Mouse (Mus musculus): ENCODE data around the gene Bean1. TPM values are rescaled to one million over a fixed set of nuclear protein-coding genes. Genes with fewer than 3 reads are reported as not detected.
"Not testable (repeated sequence)": the region's sequence is repeated elsewhere in the genome, so short reads cannot be mapped to it uniquely, and the experiment has no call there.

Bean1 gene
- polyA plus RNA-seq, 1 experiment from 2014 or later = 0.20 TPM

DNA sequence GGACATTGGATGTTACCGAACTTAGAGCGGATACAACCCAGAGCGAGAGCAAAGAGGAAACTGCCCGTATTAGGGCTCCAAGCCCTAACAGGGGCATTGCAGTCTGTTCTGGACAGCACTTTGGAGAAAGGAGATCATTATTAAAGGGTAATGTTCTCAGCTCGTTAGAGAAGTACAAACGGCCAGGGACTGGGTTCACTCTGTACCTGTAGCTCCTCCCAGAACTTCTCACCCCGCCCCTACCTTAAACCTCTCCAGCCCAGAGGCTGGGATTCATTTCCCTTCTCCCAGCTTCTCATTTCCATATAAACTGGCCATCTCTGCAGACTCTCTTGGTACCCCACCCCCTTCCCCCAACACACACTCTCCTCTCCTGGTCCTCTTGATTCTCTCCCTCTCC is 81.2 kb downstream of the Bean1 start:
- 0% methylated on average over 7 of the region's 7 CpGs for WGBS
- Histone ChIP-seq H3K27ac (replicated peaks) (peak overlapping the region; percentile 90), H3K9me3 (no peaks in the 10 kb centered on the region), H3K36me3 (replicated peaks) (no peaks in the 10 kb centered on the region), H3K4me3 (peak overlapping the region; percentile 71), H3K4me1 (peaks cover 29% of the 10 kb centered on the region), H3K27me3 (replicated peaks; ENCODE audit: low read depth, poor library complexity, severe bottlenecking) (no peaks in the 10 kb centered on the region)
- peak; percentile 38 for DNase-seq (ENCODE audit: low spot score)

DNA sequence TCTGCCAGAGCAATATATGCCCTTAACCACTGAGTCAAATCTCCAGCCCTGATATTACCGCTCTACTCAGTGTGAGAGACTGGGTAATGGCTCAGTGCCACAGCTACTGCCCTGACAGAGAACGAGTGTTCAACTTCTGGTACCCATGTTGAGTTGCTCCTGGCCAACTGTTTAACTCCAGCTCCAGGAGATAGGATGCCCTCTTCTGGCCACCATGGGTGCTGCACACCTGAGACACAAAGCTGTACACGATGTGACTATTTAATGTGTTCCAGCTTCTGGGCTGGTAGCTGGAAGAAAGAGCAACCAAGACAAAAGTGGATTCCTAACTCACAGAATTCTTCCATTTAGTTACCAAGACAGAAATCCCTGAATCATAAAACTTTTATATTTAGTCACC is 82.8 kb downstream of the Bean1 start:
- Histone ChIP-seq H3K27me3 (replicated peaks; ENCODE audit: low read depth, poor library complexity, severe bottlenecking) (no peaks in the 10 kb centered on the region), H3K4me3 (no peak overlapping the region), H3K9me3 (no peaks in the 10 kb centered on the region), H3K4me1 (peaks cover 15% of the 10 kb centered on the region), H3K27ac (replicated peaks) (no peak overlapping the region), H3K36me3 (replicated peaks) (peaks cover 11% of the 10 kb centered on the region)
- DNase-seq (ENCODE audit: low spot score) = peak; percentile 25
- 85% methylated on average over 3 of the region's 3 CpGs for WGBS

DNA sequence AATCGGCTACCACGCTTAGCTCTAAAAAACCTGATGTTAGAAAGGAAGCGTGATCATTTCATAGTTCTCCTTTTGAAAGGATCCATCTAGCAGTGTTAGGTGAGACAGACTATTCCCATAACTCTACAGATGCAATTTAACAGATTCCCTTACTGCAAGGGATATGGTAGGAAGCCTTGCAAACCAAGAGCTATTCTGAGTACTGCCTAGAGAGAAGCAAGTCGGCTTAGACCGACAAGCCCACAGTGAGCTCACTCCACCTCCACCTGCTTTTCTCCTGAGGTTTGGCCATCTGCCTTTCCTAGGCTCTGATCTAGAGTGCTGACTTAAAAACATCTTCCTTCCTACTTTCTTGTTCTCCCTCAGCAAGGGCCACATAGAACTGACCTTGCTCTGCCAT is 91.6 kb downstream of the Bean1 start:
- H3K27me3 ChIP-seq (replicated peaks; ENCODE audit: low read depth, poor library complexity, severe bottlenecking); H3K27ac ChIP-seq (replicated peaks); DNase-seq (ENCODE audit: low spot score); H3K4me1 ChIP-seq; H3K4me3 ChIP-seq; H3K9me3 ChIP-seq: not testable (repeated sequence)
- H3K36me3 ChIP-seq (replicated peaks) = peaks cover 69% of the 10 kb centered on the region
- 95% methylated on average over 5 of the region's 5 CpGs for WGBS

DNA sequence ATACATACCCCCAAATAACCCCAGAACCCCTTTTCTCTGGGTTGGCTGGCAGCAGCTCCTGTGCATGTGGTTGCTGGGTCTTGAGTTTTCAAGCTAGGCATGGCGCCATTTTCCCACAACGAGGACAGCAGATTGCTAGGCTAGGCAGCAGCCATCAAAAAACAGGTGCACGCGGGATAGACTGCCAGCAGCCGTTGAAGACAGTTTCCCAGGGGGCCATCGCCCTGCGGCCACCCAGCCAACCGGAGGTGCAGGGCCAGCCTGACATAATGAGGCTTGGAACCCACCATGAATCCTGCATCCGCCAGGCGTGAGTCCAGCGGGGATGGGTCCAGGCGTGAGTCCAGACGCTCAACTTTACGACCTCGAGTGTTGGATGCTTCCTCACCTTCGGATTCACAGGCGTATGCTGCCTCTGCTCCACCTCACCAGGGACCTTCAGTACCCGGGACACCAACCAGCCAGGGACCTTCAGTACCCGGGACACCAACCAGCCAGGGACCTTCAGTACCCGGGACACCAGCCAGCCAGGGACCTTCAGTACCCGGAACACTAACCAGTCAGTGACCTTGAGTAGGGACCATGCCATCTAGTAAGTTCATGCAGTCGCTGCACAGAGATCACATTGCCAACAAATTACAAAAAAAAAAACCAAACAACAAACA is 94.2 kb downstream of the Bean1 start:
- DNase-seq (ENCODE audit: low spot score); H3K4me3 ChIP-seq; H3K9me3 ChIP-seq; H3K27ac ChIP-seq (replicated peaks); H3K4me1 ChIP-seq; H3K27me3 ChIP-seq (replicated peaks; ENCODE audit: low read depth, poor library complexity, severe bottlenecking): not testable (repeated sequence)
- 97% methylated on average over 22 of the region's 22 CpGs for WGBS
- peaks cover 45% of the 10 kb centered on the region for H3K36me3 ChIP-seq (replicated peaks)

DNA sequence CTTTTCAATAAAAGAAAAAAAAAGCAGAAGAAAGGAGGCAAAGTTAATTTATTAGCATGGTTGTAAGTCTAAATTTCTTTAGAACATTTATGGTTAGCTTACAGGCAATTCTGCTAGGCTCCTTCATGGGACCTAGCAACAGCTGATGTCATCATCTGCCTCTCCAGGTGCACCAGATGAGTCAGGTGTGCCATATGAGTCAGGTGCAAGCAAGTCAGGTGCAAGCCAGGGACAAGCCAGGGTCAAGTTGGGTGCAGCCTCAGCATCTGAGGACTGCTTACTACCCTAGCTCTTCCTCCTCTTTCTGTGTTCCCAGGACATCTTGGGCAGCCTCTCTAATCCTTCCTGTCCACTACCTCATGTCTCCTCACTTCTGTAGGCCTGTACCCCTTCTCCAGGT is 98.1 kb downstream of the Bean1 start:
- no peak overlapping the region for H3K27ac ChIP-seq (replicated peaks)
- DNase-seq (ENCODE audit: low spot score) = no peak
- no peaks in the 10 kb centered on the region for H3K4me1 ChIP-seq
- H3K4me3 ChIP-seq = no peak overlapping the region
- peaks cover 20% of the 10 kb centered on the region for H3K36me3 ChIP-seq (replicated peaks)
- no peaks in the 10 kb centered on the region for H3K9me3 ChIP-seq
- H3K27me3 ChIP-seq (replicated peaks; ENCODE audit: low read depth, poor library complexity, severe bottlenecking) = no peaks in the 10 kb centered on the region

Other genes with a start within 250 kb of the Bean1 start
- 15.4 and 15.6 TPM in 2 replicates for gene Cdh5, start 68.8 kb upstream of the Bean1 start, polyA plus RNA-seq (2016; fragmentation: Nextera tagmentation; extraction: Ambion mirVana)
- 20.2 and 21.6 TPM in 2 replicates for gene Tk2, start 78.1 kb downstream of the Bean1 start, polyA plus RNA-seq (2016; fragmentation: Nextera tagmentation; extraction: Ambion mirVana)
- 39.8 and 41.4 TPM in 2 replicates for gene Cklf, start 80.4 kb downstream of the Bean1 start, polyA plus RNA-seq (2016; fragmentation: Nextera tagmentation; extraction: Ambion mirVana)
- not detected in 2 replicates for gene Cmtm2a, start 122.7 kb downstream of the Bean1 start, polyA plus RNA-seq (2016; fragmentation: Nextera tagmentation; extraction: Ambion mirVana)
- gene Gm45711, start 139.6 kb downstream of the Bean1 start, polyA plus RNA-seq (2016; fragmentation: Nextera tagmentation; extraction: Ambion mirVana) = not detected in 2 replicates
- not detected in 2 replicates for gene Cmtm1, start 139.7 kb downstream of the Bean1 start, polyA plus RNA-seq (2016; fragmentation: Nextera tagmentation; extraction: Ambion mirVana)
- gene Gm11020, start 151.1 kb downstream of the Bean1 start, polyA plus RNA-seq (2016; fragmentation: Nextera tagmentation; extraction: Ambion mirVana) = not detected in 2 replicates
- not detected in 2 replicates for gene Cmtm2b, start 151.8 kb downstream of the Bean1 start, polyA plus RNA-seq (2016; fragmentation: Nextera tagmentation; extraction: Ambion mirVana)
- 93.4 and 105 TPM in 2 replicates for gene Cmtm3, start 169.0 kb downstream of the Bean1 start, polyA plus RNA-seq (2016; fragmentation: Nextera tagmentation; extraction: Ambion mirVana)
- 2.2 and 2.4 TPM in 2 replicates for gene Cmtm4, start 225.4 kb downstream of the Bean1 start, polyA plus RNA-seq (2016; fragmentation: Nextera tagmentation; extraction: Ambion mirVana)

Data from embryonic facial prominence, embryonic 10.5 days (tissue).